Mouse (Mus musculus) kidney, adult 2 months (tissue): Measurements from ENCODE around the gene Usb1.

ENCODE experiments used
- CTCF ChIP-seq: fragments of 200-500 bp; conservative IDR thresholded peaks from 2 replicates; pipeline ENCODE4 v1.5.1; 2011; ENCODE audit warnings: low read depth, mild to moderate bottlenecking, control low read depth, low read length, moderate library complexity, mixed read lengths; ENCODE audit not compliant: insufficient read depth, insufficient read length
- POLR2A ChIP-seq: fragments of 200-500 bp; IDR thresholded peaks from one replicate; pipeline ENCODE4 v1.6.1; 2011; ENCODE audit warnings: low read depth, low read length, control low read depth

DNA sequence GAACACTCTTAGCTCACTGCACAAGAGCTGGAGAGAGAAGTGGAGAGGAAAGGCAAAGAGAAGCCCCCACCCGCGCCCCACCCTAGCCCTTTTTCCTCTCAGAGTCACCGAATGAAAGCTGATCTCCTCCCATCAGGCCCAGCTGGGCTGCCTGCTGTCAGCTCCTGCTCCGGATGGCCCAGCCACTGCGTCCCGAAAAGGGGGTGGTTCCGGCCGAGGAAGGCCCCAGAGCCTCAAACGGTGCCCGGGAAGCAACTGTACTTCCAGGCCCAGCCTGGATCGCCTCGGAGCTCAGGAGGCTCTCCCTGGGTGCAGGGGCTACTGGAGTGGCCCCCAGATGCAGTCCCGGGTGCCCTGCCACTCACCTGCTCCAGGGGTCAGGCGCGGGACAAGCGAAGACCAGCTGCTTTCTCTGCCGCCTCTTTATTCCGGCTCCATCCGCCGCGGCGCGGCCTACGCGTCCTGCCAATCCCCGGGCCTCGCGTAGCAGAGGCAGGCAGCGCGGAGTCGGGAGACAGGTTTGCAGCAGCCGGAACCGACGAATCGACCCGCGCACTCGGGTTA is 846 bp upstream of the Usb1 start:
- TF ChIP-seq CTCF (no peak), POLR2A (no peak)
